Mouse (Mus musculus): ENCODE measurements around the gene Atp5j.
A peak's percentile ranks its signal among the peaks of the same experiment; 100 is the strongest.

The Atp5j gene

DNA sequence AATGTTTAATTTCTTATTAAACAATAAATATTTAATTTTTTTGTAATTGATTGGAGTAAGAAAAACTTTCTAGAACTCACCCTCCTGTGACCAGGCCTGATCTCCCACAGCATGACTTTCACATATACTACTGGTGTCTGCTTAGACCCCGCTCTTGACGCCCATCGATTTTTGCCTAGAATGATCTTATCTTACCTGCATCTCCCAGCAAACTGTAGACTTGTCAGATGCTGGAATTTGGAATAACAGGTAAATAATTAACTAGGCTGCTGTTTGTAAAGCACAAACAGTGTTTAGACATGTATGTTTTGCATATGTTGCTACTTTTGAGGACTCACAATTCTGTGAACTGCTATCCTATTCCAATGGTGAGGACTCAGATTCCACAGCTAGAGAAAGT is 29.2 kb downstream of the Atp5j start:
- no peak for DNase-seq (ENCODE audit: low spot score)

DNA sequence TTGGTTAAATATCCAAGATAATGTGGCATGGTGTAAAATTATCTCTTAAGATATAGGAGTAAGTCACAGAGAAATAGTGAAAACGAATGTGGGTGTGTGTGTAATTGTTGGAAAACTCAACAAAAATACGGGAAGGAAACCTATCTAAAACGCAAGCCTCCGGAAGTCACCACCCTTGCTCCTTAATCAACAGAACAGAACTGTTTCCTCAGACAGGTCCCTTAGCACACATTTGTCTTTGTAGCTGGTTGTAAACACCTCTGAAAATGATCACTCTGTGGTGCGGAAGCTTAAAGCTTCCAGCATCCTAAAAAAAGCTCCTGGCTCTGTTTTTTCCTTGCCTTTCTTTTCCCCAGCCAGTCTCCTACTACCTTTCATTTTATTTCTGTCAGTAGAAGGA is 30.6 kb downstream of the Atp5j start:
- no peak for DNase-seq (ENCODE audit: low spot score)

DNA sequence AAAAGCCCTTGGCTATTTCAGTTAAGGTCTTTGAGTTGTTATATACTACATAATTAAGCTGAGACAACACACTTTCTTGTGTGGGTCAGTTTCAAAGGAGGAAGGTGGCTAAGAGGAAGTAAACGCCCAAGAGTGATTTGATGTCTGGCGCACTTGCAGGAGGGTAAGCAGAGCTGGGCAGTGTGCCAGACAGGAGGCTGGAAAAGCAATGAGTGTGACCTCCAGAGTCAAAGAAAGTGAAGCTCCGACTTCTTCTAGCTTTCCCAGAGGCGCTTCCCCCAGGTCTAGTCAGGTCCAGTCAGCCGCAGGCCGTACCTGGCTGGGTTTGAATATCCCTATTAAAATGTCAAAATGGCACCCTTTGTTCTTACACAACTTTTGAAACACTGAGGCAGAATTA is 33.2 kb downstream of the Atp5j start:
- DNase-seq (ENCODE audit: low spot score), result peak; percentile 16

DNA sequence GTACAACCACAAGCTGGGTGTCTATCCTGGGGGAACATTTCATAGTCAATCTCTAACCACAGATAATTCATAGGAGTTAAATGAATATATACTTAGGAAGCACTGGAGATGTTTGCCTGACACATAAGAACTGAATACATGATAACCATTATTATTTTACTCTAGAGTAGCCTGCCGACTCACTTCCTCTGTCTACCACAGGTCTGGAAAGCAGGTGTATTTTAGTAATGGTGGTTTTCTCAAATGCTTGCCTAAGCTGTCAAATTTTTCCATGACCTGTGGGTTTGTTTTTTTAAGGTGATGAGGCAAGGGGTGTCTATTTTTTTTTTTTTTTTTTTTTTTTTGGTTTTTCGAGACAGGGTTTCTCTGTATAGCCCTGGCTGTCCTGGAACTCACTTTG is 35.4 kb downstream of the Atp5j start:
- DNase-seq (ENCODE audit: low spot score), result no peak

DNA sequence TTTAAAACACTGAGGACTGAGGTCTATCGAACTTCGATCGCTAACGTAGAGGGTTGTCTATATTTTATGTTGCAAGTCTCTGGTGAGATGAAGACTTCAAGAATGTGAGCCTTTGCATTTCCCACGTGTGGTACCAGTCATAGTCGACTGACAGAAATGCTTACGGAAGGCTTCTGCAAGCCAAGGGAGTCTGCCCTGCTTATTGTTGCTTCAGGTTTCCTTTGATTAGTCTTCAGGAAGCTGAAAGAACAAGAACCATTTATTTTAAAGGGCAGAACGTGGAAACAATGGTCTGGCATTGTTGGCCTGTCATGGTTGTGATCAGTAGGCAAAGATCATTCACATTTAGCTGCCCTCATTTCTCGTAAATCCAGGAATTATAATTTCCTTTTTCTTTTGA is 38.7 kb downstream of the Atp5j start:
- DNase-seq (ENCODE audit: low spot score), result no peak

DNA sequence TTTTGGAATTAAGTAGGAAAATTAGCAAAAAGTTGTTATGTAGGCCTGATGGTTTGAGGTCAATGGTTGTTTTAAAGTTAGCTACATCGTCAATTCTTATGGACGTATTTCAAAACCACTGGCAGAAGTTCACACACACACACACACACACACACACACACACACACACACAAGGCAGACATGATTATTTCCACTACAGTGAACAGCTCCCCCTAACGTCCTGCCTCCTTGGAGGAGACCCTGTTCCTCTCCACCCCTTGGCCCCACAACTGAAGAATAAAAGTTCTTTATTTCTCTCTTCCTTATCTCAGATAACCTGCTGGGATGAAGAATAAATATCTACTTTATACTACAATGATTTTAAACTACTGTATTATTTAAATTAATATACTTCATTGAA is 40.1 kb downstream of the Atp5j start:
- DNase-seq (ENCODE audit: low spot score), result no peak

DNA sequence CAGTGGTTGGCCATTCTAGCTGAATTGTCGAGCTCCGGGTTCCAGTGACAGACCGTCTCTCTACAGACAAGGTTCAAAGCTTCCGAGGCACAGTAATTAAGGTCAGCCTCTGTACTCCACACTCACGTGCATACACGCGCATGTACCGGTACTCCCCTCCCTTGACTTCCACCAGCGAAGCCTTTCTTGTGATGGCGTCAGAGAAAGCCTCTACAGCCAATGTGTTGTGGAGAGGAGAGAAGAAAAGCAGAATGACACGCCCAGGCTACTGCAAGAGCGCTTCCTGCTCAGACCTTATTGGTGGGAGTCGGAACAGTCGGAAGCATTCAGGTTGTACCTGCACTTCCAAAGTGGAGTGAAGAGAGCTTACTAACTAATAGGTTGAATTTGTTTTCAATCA is 42.0 kb downstream of the Atp5j start:
- DNase-seq (ENCODE audit: low spot score), result no peak

DNA sequence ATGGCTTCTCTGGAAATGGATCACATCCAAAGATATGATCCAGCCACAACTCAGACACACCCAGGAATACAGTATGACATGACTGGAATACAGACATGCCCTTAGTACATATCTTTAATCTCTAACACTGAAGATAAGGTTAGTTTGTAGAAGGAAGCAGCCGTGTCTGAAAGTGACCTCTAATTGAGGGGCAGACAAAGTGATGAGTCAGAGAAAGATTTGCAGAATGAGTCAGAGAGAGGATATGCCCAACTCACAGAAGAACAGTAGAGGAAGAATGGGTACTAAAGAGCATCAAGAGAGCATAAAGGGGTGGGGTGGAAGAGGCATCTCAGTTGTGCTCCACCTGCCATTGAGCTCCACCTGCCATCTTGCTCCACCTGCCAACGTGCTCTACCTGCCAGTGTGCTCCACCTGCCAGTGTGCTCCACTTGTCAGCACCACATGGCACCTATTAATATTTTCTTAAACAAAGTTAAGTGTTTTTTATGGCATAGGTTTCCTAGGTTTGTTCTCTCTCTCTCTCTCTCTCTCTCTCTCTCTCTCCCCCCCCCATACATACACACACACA is 44.7 kb downstream of the Atp5j start:
- DNase-seq (ENCODE audit: low spot score), result no peak

DNA sequence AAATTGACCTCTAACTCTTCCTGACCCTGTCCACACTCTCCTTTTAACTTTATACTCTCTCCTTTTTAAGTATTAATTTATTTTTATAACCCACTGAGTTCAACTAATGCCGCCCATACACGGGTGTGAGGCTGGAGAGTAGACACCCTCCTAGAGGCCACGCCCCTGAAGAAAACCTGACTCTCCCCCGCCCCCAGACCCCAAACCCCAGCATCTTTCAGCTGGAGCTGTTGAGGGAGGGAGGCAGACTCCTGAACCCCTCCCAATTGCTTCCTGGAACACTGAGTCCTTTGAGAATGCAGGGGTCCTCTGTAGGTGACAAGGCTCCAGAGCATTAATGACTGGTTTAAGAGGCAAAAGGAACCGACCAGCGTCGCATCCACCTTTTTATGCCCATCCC is 50.5 kb downstream of the Atp5j start:
- no peak for DNase-seq (ENCODE audit: low spot score)

DNA sequence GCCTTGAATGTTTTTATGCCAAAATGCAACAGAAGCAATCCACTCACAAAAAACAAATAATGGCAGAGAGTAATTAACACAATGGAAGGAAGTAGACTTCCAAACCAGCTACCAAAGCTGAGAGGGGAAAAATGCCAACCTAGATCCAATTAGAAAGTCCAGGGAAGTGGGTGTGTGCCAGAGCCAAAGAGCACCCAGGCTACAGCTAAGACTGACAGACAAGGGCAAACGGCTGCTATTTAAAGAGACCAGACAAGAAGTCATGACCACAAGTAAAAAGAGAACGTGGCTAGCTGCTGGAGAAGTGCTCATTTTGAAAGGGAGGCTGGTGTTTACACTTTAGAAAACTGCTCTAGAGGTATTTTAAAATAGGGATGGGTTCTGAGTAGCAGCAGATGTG is 52.1 kb downstream of the Atp5j start:
- DNase-seq (ENCODE audit: low spot score), result no peak

DNA sequence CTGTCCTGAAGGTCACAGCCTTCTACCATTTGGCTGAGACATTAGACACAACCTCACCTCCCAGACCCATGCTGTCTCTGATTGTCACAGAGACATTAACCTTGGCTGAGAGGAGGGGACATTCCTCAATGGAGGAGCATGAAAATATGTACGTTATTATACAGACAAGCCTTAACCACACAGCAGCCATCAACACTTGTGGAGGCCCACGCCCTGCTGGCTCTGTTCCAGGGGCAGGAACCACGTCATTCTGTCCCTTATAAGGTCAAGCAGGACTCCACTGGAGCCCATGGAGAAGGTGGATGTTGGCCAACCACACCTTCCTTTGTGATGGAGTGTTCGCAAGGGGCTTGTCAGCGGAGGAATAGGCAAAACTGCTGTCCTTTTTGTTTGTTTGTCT is 55.7 kb downstream of the Atp5j start:
- no peak for DNase-seq (ENCODE audit: low spot score)

DNA sequence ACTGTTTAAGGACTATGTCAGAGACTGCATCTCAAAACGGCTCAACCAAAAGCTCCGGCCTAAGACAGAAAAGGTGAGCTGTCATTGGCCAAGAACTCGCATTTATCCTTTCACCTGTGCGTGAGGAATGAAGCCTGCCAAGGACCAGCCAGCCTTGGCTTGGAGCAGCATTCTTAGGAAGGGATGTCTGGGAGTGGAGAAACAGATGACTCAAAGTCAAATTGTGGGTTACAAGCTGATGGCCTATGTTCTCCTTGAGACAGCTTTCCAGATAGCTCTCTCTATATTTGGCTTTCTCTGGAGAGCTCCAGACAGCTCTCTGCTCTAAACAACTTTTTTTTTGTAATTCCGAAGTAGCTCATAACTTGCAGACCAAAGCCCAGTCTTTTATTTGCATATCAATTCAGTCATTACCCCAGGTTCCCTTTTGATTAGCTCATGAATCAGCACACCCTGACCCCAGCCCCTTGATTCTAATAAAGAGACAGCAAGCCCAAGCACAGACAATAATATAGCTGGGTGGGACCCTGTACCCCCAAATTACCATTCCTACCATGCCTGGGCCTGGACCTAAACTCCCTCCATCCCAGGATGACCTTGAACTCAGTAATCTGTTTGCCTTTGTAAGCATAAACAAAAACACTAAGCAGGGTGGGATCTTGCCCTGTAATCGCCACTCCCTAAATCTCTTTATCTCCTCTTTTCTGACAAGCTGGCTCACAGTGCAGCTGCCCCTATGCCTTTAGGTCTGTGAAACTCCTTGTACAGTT is 56.4 kb downstream of the Atp5j start:
- DNase-seq (ENCODE audit: low spot score), result no peak

DNA sequence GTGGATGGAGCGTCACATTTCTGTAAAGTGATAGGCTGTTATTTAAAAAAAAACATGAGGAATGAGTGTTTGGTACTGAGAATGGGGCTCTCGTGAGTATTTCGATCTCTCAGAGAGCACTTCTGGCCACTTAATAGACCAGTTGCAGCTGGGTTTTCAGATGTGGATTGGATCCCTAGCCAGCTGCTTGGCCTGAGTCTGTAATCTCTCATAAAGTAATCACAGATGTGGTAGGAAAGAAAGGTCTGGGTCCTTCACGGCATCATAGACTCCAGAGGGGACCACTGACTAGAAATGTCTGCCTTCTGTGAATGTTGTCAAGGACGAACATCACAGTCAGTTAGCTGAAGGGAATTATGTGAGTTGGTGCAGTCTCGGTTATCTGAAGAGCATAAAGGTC is 57.0 kb downstream of the Atp5j start:
- no peak for DNase-seq (ENCODE audit: low spot score)

Data from urinary bladder, postnatal 14 days (tissue).